Mouse (Mus musculus) ovary, postnatal 14 days (tissue): ENCODE data around the gene Gm4724.
"Not testable (repeated sequence)": the region's sequence is repeated elsewhere in the genome, so short reads cannot be mapped to it uniquely, and the experiment has no call there.

Source experiments
- DNase-seq: peaks from one replicate; pipeline ENCODE4 v3.0.0; 2022; ENCODE audit warnings: low spot score

Gm4724 gene

DNA sequence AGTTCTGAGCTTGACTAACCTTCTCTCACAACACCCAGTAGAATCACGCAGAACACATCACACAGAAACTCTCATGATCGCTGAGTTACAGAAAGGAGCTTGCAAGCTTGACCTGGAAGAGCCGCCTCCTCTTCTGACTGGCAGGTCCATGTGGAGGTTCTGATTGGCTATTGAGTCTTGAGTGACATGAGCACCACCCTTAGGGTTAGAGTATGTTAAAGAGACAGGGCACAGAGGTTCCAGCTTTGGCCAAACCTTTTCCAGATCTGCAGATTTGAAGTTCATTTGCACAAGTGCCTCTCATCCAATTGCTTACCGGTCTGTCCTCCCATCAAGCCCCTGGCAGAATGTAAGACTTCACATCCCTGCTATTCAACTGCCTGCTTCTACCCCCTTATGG is at the start of gene Gm4724:
TSS of gene Gm4724 (minus strand) at position 101 of the 400 bp plus-strand sequence.
- DNase-seq, result not testable (repeated sequence)

DNA sequence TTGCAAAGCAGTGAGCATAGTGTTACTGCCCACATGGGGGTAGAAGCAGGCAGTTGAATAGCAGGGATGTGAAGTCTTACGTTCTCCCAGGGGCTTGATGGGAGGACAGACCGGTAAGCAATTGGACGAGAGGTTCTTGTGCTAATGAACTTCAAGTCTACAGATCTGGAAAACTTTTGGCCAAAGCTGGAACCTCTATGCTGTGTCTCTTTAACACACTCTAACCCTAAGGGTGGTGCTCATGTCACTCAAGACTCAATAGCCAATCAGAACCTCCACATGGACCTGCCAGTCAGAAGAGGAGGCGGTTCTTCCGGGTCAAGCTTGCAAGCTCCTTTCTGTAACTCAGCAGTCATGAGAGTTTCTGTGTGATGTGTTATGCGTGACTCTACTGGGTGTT is 34.1 kb upstream of the Gm4724 start, which contains the start of gene Zfp965:
TSS of gene Zfp965 (plus strand) at position 301 of the 400 bp plus-strand sequence.
- DNase-seq, result not testable (repeated sequence)
